Mouse (Mus musculus): ENCODE results near the gene Sdr39u1. TPM values are rescaled to one million over a fixed set of nuclear protein-coding genes. Genes with fewer than 3 reads are reported as not detected.

The Sdr39u1 gene
- polyA plus RNA-seq, 1 experiment from 2014 or later = 56.0 TPM

GRCm38 (mm10) chr14:55913406-55913805, 13.3 kb upstream of the Sdr39u1 start:
- Histone ChIP-seq H3K4me1 (no peaks in the 10 kb centered on the region), H3K9me3 (no peaks in the 10 kb centered on the region), H3K4me2 (no peak overlapping the region), H3K9ac (no peak overlapping the region), H3K4me3 (replicated peaks) (no peak overlapping the region), H3K27ac (no peak overlapping the region), H3K27me3 (replicated peaks) (no peaks in the 10 kb centered on the region), H3K36me3 (no peaks in the 10 kb centered on the region)
- ATAC-seq (ENCODE audit: insufficient read depth, low FRiP score, low read depth) = no peak
- WGBS = 48% methylated on average over 4 of the region's 4 CpGs

GRCm38 (mm10) chr14:55905518-55905917, 5.4 kb upstream of the Sdr39u1 start:
- Histone ChIP-seq H3K9ac (no peak overlapping the region), H3K4me3 (replicated peaks) (no peak overlapping the region), H3K4me1 (peaks cover 9% of the 10 kb centered on the region; the same call in 1 of the 2 replicates), H3K27ac (no peak overlapping the region), H3K9me3 (no peaks in the 10 kb centered on the region), H3K27me3 (replicated peaks) (no peaks in the 10 kb centered on the region), H3K36me3 (no peaks in the 10 kb centered on the region), H3K4me2 (no peak overlapping the region)
- WGBS = 20% methylated on average over 1 of the region's 1 CpGs
- no peak for ATAC-seq (ENCODE audit: insufficient read depth, low FRiP score, low read depth)

- Histone ChIP-seq H3K27ac (peak overlapping the region; percentile 72), H3K9me3 (no peaks in the 10 kb centered on the region), H3K4me2 (peak overlapping the region; percentile 66), H3K4me3 (replicated peaks) (peak overlapping the region; percentile 46), H3K36me3 (peaks cover 24% of the 10 kb centered on the region), H3K27me3 (replicated peaks) (no peaks in the 10 kb centered on the region), H3K9ac (0 out of 2 replicates have a peak overlapping the region, but pooled peaks have one; percentile 7), H3K4me1 (peaks cover 19% of the 10 kb centered on the region; the same call in 1 of the 2 replicates)
- no peak for ATAC-seq (ENCODE audit: insufficient read depth, low FRiP score, low read depth)
- WGBS = 6% methylated on average over 12 of the region's 12 CpGs
Observed at GRCm38 (mm10) chr14:55900414-55900755, 292 bp upstream of the Sdr39u1 start.

GRCm38 (mm10) chr14:55898947-55899346, 1.1 kb downstream of the Sdr39u1 start:
- no peak overlapping the region for H3K9ac ChIP-seq
- peak overlapping the region; percentile 66 for H3K4me2 ChIP-seq
- peaks cover 38% of the 10 kb centered on the region for H3K36me3 ChIP-seq
- peaks cover 19% of the 10 kb centered on the region; the same call in 1 of the 2 replicates for H3K4me1 ChIP-seq
- H3K4me3 ChIP-seq (replicated peaks) = peak overlapping the region; percentile 46; the same call in 1 of the 2 replicates
- H3K27me3 ChIP-seq (replicated peaks) = no peaks in the 10 kb centered on the region
- ATAC-seq (ENCODE audit: insufficient read depth, low FRiP score, low read depth) = no peak
- 86% methylated on average over 7 of the region's 7 CpGs for WGBS
- H3K27ac ChIP-seq = 0 out of 2 replicates have a peak overlapping the region, but pooled peaks have one; percentile 72
- no peaks in the 10 kb centered on the region for H3K9me3 ChIP-seq

GRCm38 (mm10) chr14:55897671-55898070, 2.4 kb downstream of the Sdr39u1 start:
- Histone ChIP-seq H3K9me3 (no peaks in the 10 kb centered on the region), H3K27ac (no peak overlapping the region), H3K27me3 (replicated peaks) (no peaks in the 10 kb centered on the region), H3K4me1 (peaks cover 19% of the 10 kb centered on the region; the same call in 1 of the 2 replicates), H3K4me2 (no peak overlapping the region), H3K4me3 (replicated peaks) (no peak overlapping the region), H3K36me3 (peaks cover 46% of the 10 kb centered on the region), H3K9ac (no peak overlapping the region)
- no peak for ATAC-seq (ENCODE audit: insufficient read depth, low FRiP score, low read depth)
- WGBS = 90% methylated on average over 12 of the region's 12 CpGs

- peak overlapping the region; percentile 76; the same call in 1 of the 2 replicates for H3K4me3 ChIP-seq (replicated peaks)
- no peaks in the 10 kb centered on the region for H3K27me3 ChIP-seq (replicated peaks)
- peaks cover 32% of the 10 kb centered on the region for H3K4me1 ChIP-seq
- peak overlapping the region; percentile 85 for H3K4me2 ChIP-seq
- peak overlapping the region; percentile 97; the same call in 1 of the 2 replicates for H3K27ac ChIP-seq
- 83% methylated on average over 24 of the region's 24 CpGs for WGBS
- peaks cover 44% of the 10 kb centered on the region for H3K36me3 ChIP-seq
- no peak for ATAC-seq (ENCODE audit: insufficient read depth, low FRiP score, low read depth)
- H3K9ac ChIP-seq = 0 out of 2 replicates have a peak overlapping the region, but pooled peaks have one; percentile 9
- no peaks in the 10 kb centered on the region for H3K9me3 ChIP-seq
Observed at GRCm38 (mm10) chr14:55886571-55887382, 13.3 kb downstream of the Sdr39u1 start.

GRCm38 (mm10) chr14:55885791-55886271, 14.3 kb downstream of the Sdr39u1 start:
- 1% methylated on average over 16 of the region's 16 CpGs for WGBS
- ATAC-seq (ENCODE audit: insufficient read depth, low FRiP score, low read depth) = no peak

GRCm38 (mm10) chr14:55885114-55885790, 14.8 kb downstream of the Sdr39u1 start:
- Histone ChIP-seq H3K4me1 (peaks cover 32% of the 10 kb centered on the region), H3K4me3 (replicated peaks) (peak overlapping the region; percentile 76), H3K4me2 (peak overlapping the region; percentile 85), H3K36me3 (peaks cover 31% of the 10 kb centered on the region), H3K9me3 (no peaks in the 10 kb centered on the region), H3K27ac (peak overlapping the region; percentile 97), H3K9ac (peak overlapping the region; percentile 83), H3K27me3 (replicated peaks) (no peaks in the 10 kb centered on the region)
- ATAC-seq (ENCODE audit: insufficient read depth, low FRiP score, low read depth) = peak; percentile 51; the same call in 1 of the 2 replicates
- WGBS = under 1% methylated on average over 29 of the region's 30 CpGs

More at GRCm38 (mm10) chr14:55885791-55886271, 14.3 kb downstream of the Sdr39u1 start:
- Histone ChIP-seq H3K9ac (peak overlapping the region; percentile 83), H3K4me3 (replicated peaks) (peak overlapping the region; percentile 76), H3K9me3 (no peaks in the 10 kb centered on the region), H3K27ac (peak overlapping the region; percentile 97), H3K4me1 (peaks cover 32% of the 10 kb centered on the region), H3K27me3 (replicated peaks) (no peaks in the 10 kb centered on the region), H3K36me3 (peaks cover 35% of the 10 kb centered on the region), H3K4me2 (peak overlapping the region; percentile 85)

- peak within 1 kb of the TSS; percentile 83 for H3K9ac ChIP-seq
- H3K27me3 ChIP-seq (replicated peaks) = no peaks in the 10 kb centered on the region
- no peaks in the 10 kb centered on the region for H3K9me3 ChIP-seq
- H3K27ac ChIP-seq = peak within 1 kb of the TSS; percentile 97
- H3K4me3 ChIP-seq (replicated peaks) = peak within 1 kb of the TSS; percentile 76
- H3K36me3 ChIP-seq = peaks cover 27% of the 10 kb centered on the region
- H3K4me1 ChIP-seq = peaks cover 32% of the 10 kb centered on the region
- ATAC-seq (ENCODE audit: insufficient read depth, low FRiP score, low read depth) = peak; percentile 93
- WGBS = 1% methylated on average over 28 of the region's 30 CpGs
- H3K4me2 ChIP-seq = peak within 1 kb of the TSS; percentile 85
Observed at GRCm38 (mm10) chr14:55884713-55885113, 15.4 kb downstream of the Sdr39u1 start, which contains the start of gene Khnyn. TSS of gene Khnyn (plus strand) at chr14:55884947.

- peak; percentile 5; the same call in 1 of the 2 replicates for ATAC-seq (ENCODE audit: insufficient read depth, low FRiP score, low read depth)
- Histone ChIP-seq H3K9me3 (no peaks in the 10 kb centered on the region), H3K27ac (peak within 1 kb of the TSS; percentile 97), H3K4me3 (replicated peaks) (peak within 1 kb of the TSS; percentile 76), H3K9ac (peak within 1 kb of the TSS; percentile 83), H3K27me3 (replicated peaks) (no peaks in the 10 kb centered on the region), H3K36me3 (peaks cover 23% of the 10 kb centered on the region; the same call in 1 of the 2 replicates), H3K4me1 (peaks cover 32% of the 10 kb centered on the region), H3K4me2 (peak within 1 kb of the TSS; percentile 85)
- WGBS = 37% methylated on average over 4 of the region's 4 CpGs
Observed at GRCm38 (mm10) chr14:55884166-55884565, 15.9 kb downstream of the Sdr39u1 start, which contains the start of gene Cbln3. TSS of gene Cbln3 (minus strand) at chr14:55884392.

GRCm38 (mm10) chr14:55883663-55884062, 16.4 kb downstream of the Sdr39u1 start:
- H3K27me3 ChIP-seq (replicated peaks) = no peaks in the 10 kb centered on the region
- no peak overlapping the region for H3K9ac ChIP-seq
- 90% methylated on average over 12 of the region's 12 CpGs for WGBS
- H3K36me3 ChIP-seq = peaks cover 19% of the 10 kb centered on the region; the same call in 1 of the 2 replicates
- H3K27ac ChIP-seq = peak overlapping the region; percentile 97
- no peak overlapping the region for H3K4me2 ChIP-seq
- no peak overlapping the region for H3K4me3 ChIP-seq (replicated peaks)
- no peak for ATAC-seq (ENCODE audit: insufficient read depth, low FRiP score, low read depth)
- peaks cover 32% of the 10 kb centered on the region for H3K4me1 ChIP-seq
- H3K9me3 ChIP-seq = no peaks in the 10 kb centered on the region
